Mouse (Mus musculus) thymus, postnatal 25 days (tissue): ENCODE data around the gene Tmcc1.

Experiments used
- DNase-seq: peaks from one replicate; pipeline ENCODE4 v3.0.0; 2022

Tmcc1 gene

GRCm38 (mm10) chr6:115991108-115991880, 202.0 kb downstream of the Tmcc1 start:
- DNase-seq: peak; percentile 43

DNA sequence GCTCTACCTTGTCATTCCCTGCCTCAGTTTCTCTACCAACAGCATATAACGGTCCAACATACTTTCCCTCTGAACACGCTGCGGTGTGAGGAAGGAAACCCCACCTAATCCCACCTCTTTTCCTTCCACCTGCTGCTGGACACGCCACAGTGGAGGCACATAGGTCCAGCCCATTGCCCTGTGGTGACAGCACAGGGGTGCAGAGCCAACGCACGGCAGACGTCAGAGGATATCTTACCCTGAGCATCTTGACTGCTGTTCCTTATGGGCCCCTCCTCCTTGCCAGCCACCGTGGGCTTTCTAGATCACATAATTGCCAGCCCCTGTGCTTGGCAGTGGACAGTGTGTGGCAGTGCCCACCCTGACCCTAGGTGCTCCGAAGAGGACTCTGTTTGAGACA, 202.8 kb downstream of the Tmcc1 start:
- peak; percentile 45 for DNase-seq

GRCm38 (mm10) chr6:115990056-115990455, 203.2 kb downstream of the Tmcc1 start:
- no peak for DNase-seq

- DNase-seq: peak; percentile 86
Measured at GRCm38 (mm10) chr6:115989607-115990006, 203.7 kb downstream of the Tmcc1 start.

DNA sequence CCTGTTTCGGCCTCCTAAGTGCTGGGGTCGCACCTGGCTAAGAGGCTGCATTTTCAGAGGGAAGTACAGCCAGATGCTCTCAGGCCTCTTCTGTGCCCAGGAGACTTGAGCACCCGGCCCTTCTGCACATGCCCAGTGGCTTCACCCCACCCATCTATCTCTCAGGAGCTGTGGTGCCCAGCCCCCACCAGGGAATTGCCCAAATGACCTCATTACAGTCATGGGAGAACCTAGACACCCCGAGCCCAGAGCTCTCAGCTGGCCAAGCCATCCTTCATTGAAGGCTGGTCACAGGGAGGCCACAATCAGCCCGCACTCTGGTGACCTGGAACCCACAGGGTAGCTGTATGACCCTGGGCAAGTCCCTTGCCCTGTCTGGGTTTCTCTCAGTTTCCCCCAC, 204.3 kb downstream of the Tmcc1 start:
- DNase-seq: no peak

DNA sequence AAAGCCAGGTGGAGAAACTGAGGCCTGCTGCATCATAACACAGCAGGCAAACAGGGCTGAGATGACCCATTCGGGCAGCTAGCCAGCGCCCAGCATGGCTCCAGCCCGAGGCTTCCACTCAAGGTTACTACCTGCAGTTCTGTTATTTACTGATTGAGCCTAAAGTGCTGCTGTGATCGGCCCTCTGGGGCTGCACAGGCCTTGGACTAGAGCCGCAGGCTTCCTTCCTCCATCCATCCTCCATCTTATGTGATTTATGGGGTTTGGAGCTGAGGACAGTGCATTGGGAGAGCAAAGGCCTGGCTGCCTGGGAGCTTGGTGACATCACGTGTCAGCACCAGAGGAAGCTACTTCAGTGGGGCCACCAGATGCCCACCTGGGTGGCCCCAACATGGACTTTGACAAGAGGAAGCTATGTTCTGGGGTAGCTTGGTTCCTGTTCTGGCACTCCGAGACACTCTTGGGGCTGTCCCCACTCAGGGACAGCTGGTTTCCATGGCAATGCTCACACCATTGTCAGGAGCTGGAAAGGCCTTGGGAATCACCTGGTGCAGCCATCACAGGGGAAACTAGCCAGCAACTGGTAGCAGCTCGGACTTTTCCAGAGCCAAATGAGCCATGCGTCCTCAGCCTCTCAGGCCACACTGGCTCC, 206.1 kb downstream of the Tmcc1 start:
- no peak for DNase-seq

- peak; percentile 29 for DNase-seq
Measured at GRCm38 (mm10) chr6:115986472-115987095, 206.7 kb downstream of the Tmcc1 start.

DNA sequence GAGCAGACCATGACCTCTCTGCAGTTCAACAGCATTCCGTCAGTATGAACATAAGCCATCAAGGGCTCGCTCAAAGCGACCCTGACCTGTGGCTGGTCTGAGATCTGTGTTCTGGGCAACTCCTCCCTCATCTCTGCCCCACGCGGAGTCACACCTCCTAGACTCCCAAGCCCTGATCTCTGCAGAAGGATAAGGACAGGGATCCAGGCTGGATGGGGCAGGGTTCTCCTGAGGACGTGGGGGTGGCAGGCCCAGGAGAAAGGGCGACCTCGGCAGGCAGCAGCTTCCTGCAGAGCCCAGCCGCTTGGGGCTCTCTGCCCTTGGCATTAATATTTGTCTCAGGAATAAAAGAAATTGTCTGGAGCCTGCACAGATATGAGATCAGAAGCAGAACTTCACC, 207.7 kb downstream of the Tmcc1 start:
- no peak for DNase-seq

DNA sequence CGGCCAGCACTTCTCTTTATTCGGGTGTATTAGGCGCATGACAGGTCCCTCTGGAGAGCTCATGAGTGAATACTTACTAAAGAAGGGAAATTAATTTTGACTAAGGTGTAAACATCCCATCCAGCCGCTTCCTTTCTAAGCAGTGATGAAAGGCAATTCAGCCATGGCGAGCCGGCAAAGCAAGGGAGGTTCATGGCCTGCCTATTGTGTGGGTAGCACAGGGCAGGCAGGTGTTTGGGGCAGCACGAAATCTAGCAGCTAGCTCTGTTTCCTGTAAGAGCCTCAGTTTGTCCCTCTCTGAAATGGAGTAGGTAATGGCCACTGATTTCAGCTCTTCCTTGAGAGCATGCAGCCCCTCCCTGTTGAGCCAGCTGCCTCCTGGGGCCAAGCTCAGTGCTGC, 208.7 kb downstream of the Tmcc1 start:
- no peak for DNase-seq

- no peak for DNase-seq
Measured at GRCm38 (mm10) chr6:115983306-115984038, 209.8 kb downstream of the Tmcc1 start.

DNA sequence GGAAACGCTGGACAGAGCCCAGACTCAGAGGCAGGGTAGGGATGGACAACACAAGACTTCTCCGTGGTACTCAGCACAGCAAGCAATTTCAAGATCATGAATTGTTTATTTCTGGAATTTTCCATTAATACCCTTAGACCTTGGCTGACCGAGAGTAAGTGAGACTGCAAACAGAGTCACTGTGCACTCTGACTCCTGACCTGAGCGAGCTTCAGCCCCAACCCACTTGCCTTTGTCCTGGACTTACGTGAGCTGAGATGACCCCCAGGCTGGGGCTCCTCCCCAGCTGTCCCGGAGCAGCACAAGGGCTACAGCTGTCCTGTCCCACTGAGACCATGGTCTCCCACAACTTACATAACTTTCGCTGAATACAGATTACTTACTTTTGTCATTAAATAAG, 210.4 kb downstream of the Tmcc1 start:
- DNase-seq: no peak

- DNase-seq: no peak
Measured at GRCm38 (mm10) chr6:115978596-115978995, 214.7 kb downstream of the Tmcc1 start.

- DNase-seq: no peak
Measured at GRCm38 (mm10) chr6:115977810-115978209, 215.5 kb downstream of the Tmcc1 start.

GRCm38 (mm10) chr6:115975606-115976005, 217.7 kb downstream of the Tmcc1 start:
- DNase-seq: no peak

- no peak for DNase-seq
Measured at GRCm38 (mm10) chr6:115973881-115974662, 219.2 kb downstream of the Tmcc1 start.

GRCm38 (mm10) chr6:115973139-115973875, 220.0 kb downstream of the Tmcc1 start:
- no peak for DNase-seq

DNA sequence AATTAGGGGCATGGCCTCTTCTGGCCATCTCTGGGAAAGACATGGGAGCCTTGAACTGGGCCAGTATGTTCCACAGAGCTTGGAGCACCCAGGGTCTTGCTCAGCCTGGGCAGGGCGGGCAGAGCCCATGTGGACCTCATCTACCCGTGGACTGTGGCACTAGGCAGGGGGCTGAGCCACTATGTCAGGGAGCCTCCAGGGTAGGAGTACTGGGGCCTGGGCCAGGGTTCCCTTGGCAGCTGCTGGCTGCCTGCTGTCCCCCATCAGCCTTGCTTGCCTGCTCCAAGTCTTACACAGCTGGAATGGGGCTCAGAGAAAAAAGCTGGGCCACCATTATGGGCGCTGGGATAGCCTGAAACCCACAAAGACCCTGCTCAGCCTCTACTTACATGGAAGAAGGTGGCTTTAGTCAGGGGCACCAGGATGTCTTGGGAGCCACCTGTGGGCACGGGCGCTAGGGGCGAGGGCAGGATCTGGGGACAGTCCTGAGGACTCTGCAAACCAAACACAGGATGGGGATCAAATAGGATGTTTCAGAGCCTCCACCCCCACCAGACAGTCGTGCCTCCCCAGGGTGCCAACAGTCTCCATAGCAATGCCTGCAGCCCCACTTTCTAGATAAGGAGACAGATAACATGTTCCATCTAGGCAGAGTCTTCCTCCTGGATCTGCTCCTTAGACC, 221.1 kb downstream of the Tmcc1 start:
- DNase-seq: peak; percentile 32

GRCm38 (mm10) chr6:115971273-115972060, 221.8 kb downstream of the Tmcc1 start:
- DNase-seq: peak; percentile 74

DNA sequence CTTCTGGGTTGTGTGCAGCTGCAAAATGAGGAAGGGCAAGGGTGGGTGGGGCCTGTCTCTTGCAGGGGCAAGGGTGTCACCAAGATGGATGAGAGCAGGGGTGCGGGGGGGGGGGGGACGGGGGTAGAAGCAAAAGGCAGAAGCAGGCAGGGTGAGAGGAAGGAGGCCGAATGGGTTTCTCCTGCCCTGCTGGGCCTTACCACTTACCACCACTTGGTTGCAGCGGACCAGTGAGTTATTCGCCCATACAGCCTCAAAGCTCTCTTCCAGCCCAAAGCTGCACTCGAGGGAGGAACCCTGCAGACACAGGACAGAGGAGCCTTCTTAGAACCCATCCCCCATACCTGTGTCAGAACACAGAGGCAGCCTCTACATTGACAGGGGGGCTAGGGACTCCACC, 223.3 kb downstream of the Tmcc1 start:
- DNase-seq: peak; percentile 58

DNA sequence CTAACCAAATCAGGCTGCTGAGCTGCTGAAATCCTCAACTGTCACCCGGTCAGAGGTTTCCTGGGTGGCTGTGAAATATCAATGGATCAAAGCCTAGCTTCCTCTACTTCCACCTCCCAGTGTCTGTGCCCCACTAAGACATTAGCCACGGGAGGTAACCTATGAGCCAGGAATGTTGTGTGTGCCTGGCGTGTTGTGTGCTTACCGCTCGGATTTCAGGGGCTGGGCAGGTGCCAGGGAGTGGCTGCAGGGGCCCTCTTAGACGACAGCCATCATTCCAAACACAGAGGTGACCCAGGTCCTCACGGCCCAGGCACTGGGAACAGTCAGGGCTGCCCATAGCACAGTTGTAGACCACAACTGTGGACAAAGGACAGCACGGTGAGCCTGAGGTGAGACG, 224.2 kb downstream of the Tmcc1 start:
- no peak for DNase-seq
